Mouse (Mus musculus) ES-Bruce4 (cell line): ENCODE measurements at regions not wholly inside any gene's neighbourhood (a gene's known extent, or its start where the extent isn't known, plus 50 kb on each side); places are given as distances from the start of the nearest gene placed in this dataset.

Experiments
- CTCF ChIP-seq: IDR thresholded peaks from one replicate; pipeline ENCODE4 v1.8.1; 2011; ENCODE audit warnings: low read depth, low read length
- EP300 ChIP-seq: IDR thresholded peaks from 2 replicates; pipeline ENCODE4 v1.6.1; 2011; ENCODE audit warnings: low read depth, low read length; ENCODE audit not compliant: insufficient read depth
- POLR2A ChIP-seq: IDR thresholded peaks from one replicate; pipeline ENCODE4 v1.8.1; 2011; ENCODE audit warnings: low read length; ENCODE audit not compliant: insufficient read depth

- TF ChIP-seq CTCF (no peak), EP300 (no peak), POLR2A (no peak)
Measured at GRCm38 (mm10) chr6:103967811-103968420, 457.5 kb downstream of the Chl1 start.
